Mouse (Mus musculus) heart, embryonic 15.5 days (tissue): Measurements from ENCODE around the gene 1110059E24Rik. TPM values are rescaled to one million over a fixed set of nuclear protein-coding genes. Genes with fewer than 3 reads are reported as not detected.
A peak's percentile ranks its signal among the peaks of the same experiment; 100 is the strongest.

ENCODE experiments used
- ATAC-seq: fragments of 200-750 bp; cut with Nextera tagmentation; replicated peaks from 2 replicates; pipeline ENCODE4 v1.8.0; 2017; ENCODE audit warnings: low read depth, moderate TSS enrichment; ENCODE audit not compliant: insufficient number of reproducible peaks, insufficient read depth, low FRiP score
- H3K27ac ChIP-seq: fragments of 300-500 bp; sonication (generic); 2 replicates; pipeline ENCODE4 v1.5.1; 2015; ENCODE audit warnings: mild to moderate bottlenecking, inconsistent platforms
- H3K27me3 ChIP-seq: fragments of 300-500 bp; sonication (generic); 2 replicates; pipeline ENCODE4 v1.6.1; 2015; ENCODE audit warnings: inconsistent platforms
- H3K36me3 ChIP-seq: fragments of 300-500 bp; sonication (generic); 2 replicates; pipeline ENCODE4 v1.6.1; 2015; ENCODE audit warnings: mild to moderate bottlenecking, inconsistent platforms
- H3K4me1 ChIP-seq: fragments of 300-500 bp; sonication (generic); replicated peaks from 2 replicates; pipeline ENCODE4 v1.6.1; 2015; ENCODE audit warnings: inconsistent platforms
- H3K4me2 ChIP-seq: fragments of 300-500 bp; sonication (generic); 2 replicates; pipeline ENCODE4 v1.6.1; 2015; ENCODE audit warnings: inconsistent platforms, mild to moderate bottlenecking, moderate library complexity
- H3K4me3 ChIP-seq: fragments of 300-500 bp; sonication (generic); 2 replicates; pipeline ENCODE4 v1.5.1; 2015; ENCODE audit warnings: mild to moderate bottlenecking, inconsistent platforms
- H3K9ac ChIP-seq: fragments of 300-500 bp; sonication (generic); 2 replicates; pipeline ENCODE4 v1.6.1; 2015; ENCODE audit warnings: mild to moderate bottlenecking, inconsistent platforms
- H3K9me3 ChIP-seq: fragments of 300-500 bp; sonication (generic); replicated peaks from 2 replicates; pipeline ENCODE4 v1.6.1; 2016; ENCODE audit warnings: inconsistent platforms
- WGBS: fragments of 180-500 bp; shearing (Covaris S2); methylation state at CpG from one replicate; pipeline ENCODE4 v1.1.7; 2015; ENCODE audit warnings: mixed read lengths; 5-methylcytosine and 5-hydroxymethylcytosine counted together
- polyA plus RNA-seq: library from polyadenylated mRNA; unstranded; fragments of >200 nt; fragmentation: Nextera tagmentation; extraction: Ambion mirVana; gene quantifications from 2 replicates; pipeline ENCODE4 v1.2.1, GENCODE M21; 2015

The 1110059E24Rik gene
- polyA plus RNA-seq, 1 experiment from 2014 or later: 33.7 TPM

- Histone ChIP-seq H3K4me3 (no peak overlapping the region), H3K4me2 (no peak overlapping the region), H3K4me1 (peaks cover 21% of the 10 kb centered on the region), H3K9ac (no peak overlapping the region), H3K27ac (no peak overlapping the region), H3K36me3 (no peaks in the 10 kb centered on the region), H3K9me3 (no peaks in the 10 kb centered on the region), H3K27me3 (no peaks in the 10 kb centered on the region)
- 77% methylated on average over 3 of the region's 3 CpGs for WGBS
- ATAC-seq: no peak
These were observed 84.1 kb downstream of the 1110059E24Rik start for GRCm38 (mm10) chr19:21568528-21569185.

GRCm38 (mm10) chr19:21567933-21568332, 84.8 kb downstream of the 1110059E24Rik start:
- no peaks in the 10 kb centered on the region for H3K36me3 ChIP-seq
- H3K4me3 ChIP-seq: no peak overlapping the region
- H3K27me3 ChIP-seq: no peaks in the 10 kb centered on the region
- H3K4me2 ChIP-seq: no peak overlapping the region
- H3K9me3 ChIP-seq: no peaks in the 10 kb centered on the region
- peaks cover 21% of the 10 kb centered on the region for H3K4me1 ChIP-seq
- 86% methylated on average over 3 of the region's 3 CpGs for WGBS
- H3K27ac ChIP-seq: no peak overlapping the region
- ATAC-seq: no peak
- no peak overlapping the region for H3K9ac ChIP-seq

- H3K9me3 ChIP-seq: no peaks in the 10 kb centered on the region
- H3K27ac ChIP-seq: no peak overlapping the region
- H3K4me1 ChIP-seq: peaks cover 10% of the 10 kb centered on the region
- no peak overlapping the region for H3K4me2 ChIP-seq
- no peak overlapping the region for H3K9ac ChIP-seq
- no peaks in the 10 kb centered on the region for H3K27me3 ChIP-seq
- no peak for ATAC-seq
- WGBS: 87% methylated on average over 5 of the region's 5 CpGs
- no peak overlapping the region for H3K4me3 ChIP-seq
- H3K36me3 ChIP-seq: no peaks in the 10 kb centered on the region
These were observed 86.3 kb downstream of the 1110059E24Rik start for GRCm38 (mm10) chr19:21566484-21566883.

GRCm38 (mm10) chr19:21564461-21564797, 88.3 kb downstream of the 1110059E24Rik start:
- H3K27ac ChIP-seq: no peak overlapping the region
- no peak overlapping the region for H3K9ac ChIP-seq
- 3% methylated on average over 1 of the region's 1 CpGs for WGBS
- H3K9me3 ChIP-seq: no peaks in the 10 kb centered on the region
- no peak overlapping the region for H3K4me2 ChIP-seq
- no peak for ATAC-seq
- H3K36me3 ChIP-seq: no peaks in the 10 kb centered on the region
- no peaks in the 10 kb centered on the region for H3K27me3 ChIP-seq
- no peaks in the 10 kb centered on the region for H3K4me1 ChIP-seq
- no peak overlapping the region for H3K4me3 ChIP-seq

GRCm38 (mm10) chr19:21563789-21564460, 88.9 kb downstream of the 1110059E24Rik start:
- H3K9me3 ChIP-seq: no peaks in the 10 kb centered on the region
- no peak overlapping the region for H3K4me2 ChIP-seq
- no peaks in the 10 kb centered on the region for H3K4me1 ChIP-seq
- H3K27me3 ChIP-seq: no peaks in the 10 kb centered on the region
- 24% methylated on average over 11 of the region's 11 CpGs for WGBS
- H3K36me3 ChIP-seq: no peaks in the 10 kb centered on the region
- no peak overlapping the region for H3K9ac ChIP-seq
- H3K27ac ChIP-seq: no peak overlapping the region
- ATAC-seq: no peak
- no peak overlapping the region for H3K4me3 ChIP-seq

GRCm38 (mm10) chr19:21562996-21563395, 89.8 kb downstream of the 1110059E24Rik start:
- Histone ChIP-seq H3K4me3 (no peak overlapping the region), H3K9ac (no peak overlapping the region), H3K27ac (no peak overlapping the region), H3K36me3 (no peaks in the 10 kb centered on the region), H3K4me2 (no peak overlapping the region), H3K27me3 (no peaks in the 10 kb centered on the region), H3K9me3 (no peaks in the 10 kb centered on the region), H3K4me1 (no peaks in the 10 kb centered on the region)
- no peak for ATAC-seq
- WGBS: 72% methylated on average over 3 of the region's 3 CpGs

GRCm38 (mm10) chr19:21552801-21553200, 100.0 kb downstream of the 1110059E24Rik start:
- Histone ChIP-seq H3K4me2 (no peak overlapping the region), H3K36me3 (no peaks in the 10 kb centered on the region)
- 60% methylated on average over 9 of the region's 9 CpGs for WGBS

GRCm38 (mm10) chr19:21551921-21552536, 100.7 kb downstream of the 1110059E24Rik start:
- H3K27ac ChIP-seq: no peak overlapping the region
- H3K4me3 ChIP-seq: no peak overlapping the region
- H3K27me3 ChIP-seq: no peaks in the 10 kb centered on the region
- H3K4me1 ChIP-seq: no peaks in the 10 kb centered on the region
- no peaks in the 10 kb centered on the region for H3K36me3 ChIP-seq
- WGBS: 69% methylated on average over 5 of the region's 5 CpGs
- H3K9ac ChIP-seq: no peak overlapping the region
- H3K9me3 ChIP-seq: no peaks in the 10 kb centered on the region
- H3K4me2 ChIP-seq: no peak overlapping the region
- no peak for ATAC-seq

More at GRCm38 (mm10) chr19:21552801-21553200, 100.0 kb downstream of the 1110059E24Rik start:
- H3K9me3 ChIP-seq: no peaks in the 10 kb centered on the region
- no peak overlapping the region for H3K4me3 ChIP-seq
- H3K4me1 ChIP-seq: no peaks in the 10 kb centered on the region
- H3K27ac ChIP-seq: no peak overlapping the region
- H3K27me3 ChIP-seq: no peaks in the 10 kb centered on the region
- ATAC-seq: no peak
- H3K9ac ChIP-seq: no peak overlapping the region

- Histone ChIP-seq H3K4me2 (no peak overlapping the region), H3K4me1 (no peaks in the 10 kb centered on the region), H3K9me3 (no peaks in the 10 kb centered on the region), H3K9ac (no peak overlapping the region), H3K36me3 (no peaks in the 10 kb centered on the region), H3K27ac (no peak overlapping the region), H3K27me3 (no peaks in the 10 kb centered on the region), H3K4me3 (no peak overlapping the region)
- ATAC-seq: no peak
- WGBS: 88% methylated on average over 3 of the region's 3 CpGs
These were observed 103.1 kb downstream of the 1110059E24Rik start for GRCm38 (mm10) chr19:21549713-21550112.

GRCm38 (mm10) chr19:21548947-21549346, 103.8 kb downstream of the 1110059E24Rik start:
- H3K27ac ChIP-seq: no peak overlapping the region
- H3K27me3 ChIP-seq: no peaks in the 10 kb centered on the region
- no peak overlapping the region for H3K4me3 ChIP-seq
- no peaks in the 10 kb centered on the region for H3K4me1 ChIP-seq
- peak; percentile 39; the same call in 1 of the 2 replicates for ATAC-seq
- H3K9me3 ChIP-seq: no peaks in the 10 kb centered on the region
- no peak overlapping the region for H3K4me2 ChIP-seq
- WGBS: 38% methylated on average over 3 of the region's 3 CpGs
- no peak overlapping the region for H3K9ac ChIP-seq
- no peaks in the 10 kb centered on the region for H3K36me3 ChIP-seq

GRCm38 (mm10) chr19:21537125-21537524, 115.7 kb downstream of the 1110059E24Rik start:
- no peaks in the 10 kb centered on the region for H3K36me3 ChIP-seq
- H3K4me2 ChIP-seq: no peak overlapping the region
- H3K27me3 ChIP-seq: no peaks in the 10 kb centered on the region
- no peaks in the 10 kb centered on the region for H3K4me1 ChIP-seq
- H3K9me3 ChIP-seq: no peaks in the 10 kb centered on the region
- H3K4me3 ChIP-seq: no peak overlapping the region
- no peak overlapping the region for H3K27ac ChIP-seq
- H3K9ac ChIP-seq: no peak overlapping the region
- no peak for ATAC-seq
- WGBS: 46% methylated on average over 3 of the region's 3 CpGs
